ENCODE assay signal across 8 mouse cellular contexts in the genomic region with DNA sequence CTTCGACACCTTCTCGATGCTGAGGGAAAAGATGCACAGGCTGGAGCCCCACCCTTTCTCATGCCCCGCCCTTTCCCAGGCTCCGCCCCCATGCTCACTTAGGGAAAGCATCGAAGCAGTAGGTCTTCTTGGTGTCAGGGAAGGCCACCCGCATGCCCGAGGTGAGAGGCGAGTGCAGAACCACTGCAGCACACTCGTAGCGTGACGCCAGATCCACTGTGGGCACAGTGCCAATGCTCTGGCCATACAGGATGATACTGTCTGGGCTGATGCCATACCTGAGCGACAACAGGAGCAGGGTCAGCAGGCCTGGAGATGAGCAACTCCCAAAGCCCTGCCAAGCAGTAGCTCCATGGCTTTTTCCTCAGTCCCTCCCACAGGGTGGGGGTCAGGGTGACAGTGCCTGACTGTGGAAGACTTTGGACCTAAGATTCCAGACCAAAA. TPM values are rescaled to one million over a fixed set of nuclear protein-coding genes. Genes with fewer than 3 reads are reported as not detected.
DNase-seq lines count a peak whose midpoint lies in the region; ATAC-seq and TF ChIP-seq lines count a peak whose summit lies in the region.
"Had no signal": no experiment of that assay in that cellular context is flagged by ENCODE, and none has a peak within 500 bp of the region (broad histone marks: within the 10 kb centered on the region; RNA-seq: fewer than 3 reads in every experiment).

No protein-coding gene starts in this region.

- TF ChIP-seq CTCF in ES-Bruce4 (IDR thresholded peaks at IDR 0.05; ENCODE audit: low read depth, low read length), result no peak

- ATAC-seq in hindbrain, embryonic 11.5 days (ENCODE audit: low FRiP score), result no peak

- peaks cover 46% of the 10 kb centered on the region for H3K4me1 ChIP-seq in hindbrain, embryonic 10.5 days (replicated peaks)
- peaks cover 4% of the 10 kb centered on the region for H3K4me1 ChIP-seq in hindbrain, embryonic 11.5 days (replicated peaks; ENCODE audit: control insufficient read depth, insufficient read depth, low read length)
- peaks cover 3% of the 10 kb centered on the region for H3K4me1 ChIP-seq in ES-Bruce4 (ENCODE audit: control insufficient read depth, insufficient read depth, low read length)
- peaks cover 30% of the 10 kb centered on the region for H3K4me1 ChIP-seq in brown adipose tissue, adult 24 weeks (ENCODE audit: control insufficient read depth, insufficient read depth, insufficient read length, low read length)
- peaks cover 42% of the 10 kb centered on the region for H3K4me1 ChIP-seq in limb, embryonic 10.5 days

- no peak overlapping the region for H3K9ac ChIP-seq in hindbrain, embryonic 11.5 days (ENCODE audit: low read depth, low read length)
- no peak overlapping the region for H3K9ac ChIP-seq in ES-Bruce4 (ENCODE audit: low read depth, poor library complexity, severe bottlenecking)
- H3K9ac ChIP-seq: limb, embryonic 15.5 days had no signal

- 0 out of 2 replicates have a peak overlapping the region, but pooled peaks have one; percentile 35 for H3K27ac ChIP-seq in hindbrain, embryonic 10.5 days
- no peak overlapping the region for H3K27ac ChIP-seq in hindbrain, embryonic 11.5 days (ENCODE audit: low read depth, low read length)
- H3K27ac ChIP-seq in ES-Bruce4 (ENCODE audit: insufficient read depth, low read length), result no peak overlapping the region
- H3K27ac ChIP-seq in brown adipose tissue, adult 24 weeks (replicated peaks; ENCODE audit: low read depth, low read length), result peak overlapping the region; percentile 61
- no peak overlapping the region for H3K27ac ChIP-seq in limb, embryonic 10.5 days

- no peak for TF ChIP-seq EP300 in ES-Bruce4 (IDR thresholded peaks at IDR 0.05; ENCODE audit: insufficient read depth, low read depth, low read length)

- no peak for DNase-seq in hindbrain, embryonic 10.5 days (ENCODE audit: low spot score)
- no peak for DNase-seq in hindbrain, embryonic 11.5 days (ENCODE audit: low spot score)
- no peak for DNase-seq in limb, embryonic 10.5 days (ENCODE audit: low spot score)
- no peak for DNase-seq in right cerebral cortex, postnatal 14 days
- DNase-seq in spleen, adult 18-20 months, result no peak

- no peak overlapping the region for H3K4me3 ChIP-seq in hindbrain, embryonic 10.5 days
- no peak overlapping the region for H3K4me3 ChIP-seq in hindbrain, embryonic 11.5 days (ENCODE audit: low read depth, low read length)
- H3K4me3 ChIP-seq in ES-Bruce4 (ENCODE audit: low read depth, low read length), result peak overlapping the region; percentile 16; the same call in 1 of the 2 replicates
- peak overlapping the region; percentile 65; the same call in 1 of the 2 replicates for H3K4me3 ChIP-seq in brown adipose tissue, adult 24 weeks (ENCODE audit: insufficient read depth, low read depth, low read length)
- H3K4me3 ChIP-seq in limb, embryonic 10.5 days, result 0 out of 2 replicates have a peak overlapping the region, but pooled peaks have one; percentile 13
- H3K4me3 ChIP-seq: limb, embryonic 15.5 days had no signal

- H3K36me3 ChIP-seq in hindbrain, embryonic 10.5 days, result peaks cover 51% of the 10 kb centered on the region
- no peaks in the 10 kb centered on the region for H3K36me3 ChIP-seq in hindbrain, embryonic 11.5 days (ENCODE audit: control insufficient read depth, insufficient read depth, low read length)
- no peaks in the 10 kb centered on the region for H3K36me3 ChIP-seq in ES-Bruce4 (ENCODE audit: control insufficient read depth, insufficient read depth, low read length, poor library complexity, severe bottlenecking)
- peaks cover 57% of the 10 kb centered on the region for H3K36me3 ChIP-seq in limb, embryonic 10.5 days

- 71% methylated on average over 12 of the region's 12 CpGs for WGBS in hindbrain, embryonic 10.5 days
- WGBS in hindbrain, embryonic 11.5 days, result 71% methylated on average over 12 of the region's 12 CpGs
- WGBS in limb, embryonic 10.5 days, result 68% methylated on average over 12 of the region's 12 CpGs

- H3K9me3 ChIP-seq in hindbrain, embryonic 10.5 days, result no peaks in the 10 kb centered on the region
- H3K9me3 ChIP-seq in hindbrain, embryonic 11.5 days (ENCODE audit: control insufficient read depth, low read length), result no peaks in the 10 kb centered on the region
- no peaks in the 10 kb centered on the region for H3K9me3 ChIP-seq in ES-Bruce4 (replicated peaks; ENCODE audit: control insufficient read depth, insufficient read depth, low read length, poor library complexity, severe bottlenecking)
- no peaks in the 10 kb centered on the region for H3K9me3 ChIP-seq in limb, embryonic 10.5 days (replicated peaks)
- H3K9me3 ChIP-seq: limb, embryonic 15.5 days had no signal

- H3K27me3 ChIP-seq in hindbrain, embryonic 10.5 days (ENCODE audit: insufficient read depth, poor library complexity, severe bottlenecking), result no peaks in the 10 kb centered on the region
- no peaks in the 10 kb centered on the region for H3K27me3 ChIP-seq in hindbrain, embryonic 11.5 days (ENCODE audit: control insufficient read depth, insufficient read depth, low read length)
- H3K27me3 ChIP-seq in ES-Bruce4 (ENCODE audit: control insufficient read depth, insufficient read depth, low read length, poor library complexity, severe bottlenecking), result no peaks in the 10 kb centered on the region
- no peaks in the 10 kb centered on the region for H3K27me3 ChIP-seq in limb, embryonic 10.5 days (ENCODE audit: low read depth, poor library complexity, severe bottlenecking)
- H3K27me3 ChIP-seq: limb, embryonic 15.5 days had no signal

- no peak for TF ChIP-seq POLR2A in ES-Bruce4 (IDR thresholded peaks at IDR 0.05; ENCODE audit: insufficient read depth, low read length)

- H3K4me2 ChIP-seq in hindbrain, embryonic 11.5 days (replicated peaks; ENCODE audit: low read depth, low read length), result no peak overlapping the region
- H3K4me2 ChIP-seq: limb, embryonic 15.5 days had no signal

RNA-seq across cellular contexts. Expression of a gene that starts 6.1 kb away (rescaled TPM):
- 89.1 and 109 TPM in 2 replicates for polyA plus RNA-seq in hindbrain, embryonic 10.5 days (2016; fragmentation: Nextera tagmentation; extraction: Ambion mirVana)
- 98.8 and 108 TPM in 2 replicates for polyA plus RNA-seq in hindbrain, embryonic 11.5 days (2014; fragmentation: Nextera tagmentation; extraction: Ambion mirVana)
- 35.8 and 49.5 TPM in 2 replicates for polyA plus RNA-seq in ES-Bruce4 (2011; ENCODE audit: insufficient read depth, insufficient read length, low read depth, missing spikeins)
- 76.3 and 81.6 TPM in 2 replicates for polyA plus RNA-seq in brown adipose tissue, adult 24 weeks (2012; ENCODE audit: insufficient read depth, insufficient read length, missing spikeins)
- 104 and 108 TPM in 2 replicates for polyA plus RNA-seq in limb, embryonic 10.5 days (2016; fragmentation: Nextera tagmentation; extraction: Ambion mirVana)

RNA-seq across cellular contexts. Expression of a gene that starts 6.9 kb away (rescaled TPM):
- 6.9 and 7.3 TPM in 2 replicates for polyA plus RNA-seq in hindbrain, embryonic 10.5 days (2016; fragmentation: Nextera tagmentation; extraction: Ambion mirVana)
- polyA plus RNA-seq in hindbrain, embryonic 11.5 days (2014; fragmentation: Nextera tagmentation; extraction: Ambion mirVana), result 3.9 and 4.2 TPM in 2 replicates
- 24.9 TPM in 2 replicates for polyA plus RNA-seq in ES-Bruce4 (2011; ENCODE audit: insufficient read depth, insufficient read length, low read depth, missing spikeins)
- 4.1 and 4.2 TPM in 2 replicates for polyA plus RNA-seq in brown adipose tissue, adult 24 weeks (2012; ENCODE audit: insufficient read depth, insufficient read length, missing spikeins)
- 8.7 and 11.3 TPM in 2 replicates for polyA plus RNA-seq in limb, embryonic 10.5 days (2016; fragmentation: Nextera tagmentation; extraction: Ambion mirVana)

RNA-seq across cellular contexts. Expression of a gene that starts 18.6 kb away (rescaled TPM):
- 89.9 and 92.0 TPM in 2 replicates for polyA plus RNA-seq in hindbrain, embryonic 10.5 days (2016; fragmentation: Nextera tagmentation; extraction: Ambion mirVana)
- 64.1 and 68.7 TPM in 2 replicates for polyA plus RNA-seq in hindbrain, embryonic 11.5 days (2014; fragmentation: Nextera tagmentation; extraction: Ambion mirVana)
- polyA plus RNA-seq in ES-Bruce4 (2011; ENCODE audit: insufficient read depth, insufficient read length, low read depth, missing spikeins), result 58.4 and 68.9 TPM in 2 replicates
- 14.6 and 16.2 TPM in 2 replicates for polyA plus RNA-seq in brown adipose tissue, adult 24 weeks (2012; ENCODE audit: insufficient read depth, insufficient read length, missing spikeins)
- polyA plus RNA-seq in limb, embryonic 10.5 days (2016; fragmentation: Nextera tagmentation; extraction: Ambion mirVana), result 87.8 and 92.2 TPM in 2 replicates

RNA-seq across cellular contexts. Expression of a gene that starts 18.6 kb away (rescaled TPM):
- 11.0 and 11.3 TPM in 2 replicates for polyA plus RNA-seq in hindbrain, embryonic 10.5 days (2016; fragmentation: Nextera tagmentation; extraction: Ambion mirVana)
- 5.8 and 7.4 TPM in 2 replicates for polyA plus RNA-seq in hindbrain, embryonic 11.5 days (2014; fragmentation: Nextera tagmentation; extraction: Ambion mirVana)
- 3.6 and 5.4 TPM in 2 replicates for polyA plus RNA-seq in ES-Bruce4 (2011; ENCODE audit: insufficient read depth, insufficient read length, low read depth, missing spikeins)
- 1.0 TPM in 1 of 2 replicates, not detected in the other for polyA plus RNA-seq in brown adipose tissue, adult 24 weeks (2012; ENCODE audit: insufficient read depth, insufficient read length, missing spikeins)
- polyA plus RNA-seq in limb, embryonic 10.5 days (2016; fragmentation: Nextera tagmentation; extraction: Ambion mirVana), result 11.1 and 13.4 TPM in 2 replicates

RNA-seq across cellular contexts. Expression of a gene that starts 21.8 kb away (rescaled TPM):
- polyA plus RNA-seq in hindbrain, embryonic 10.5 days (2016; fragmentation: Nextera tagmentation; extraction: Ambion mirVana), result 4.6 and 5.5 TPM in 2 replicates
- polyA plus RNA-seq in hindbrain, embryonic 11.5 days (2014; fragmentation: Nextera tagmentation; extraction: Ambion mirVana), result 1.5 and 1.7 TPM in 2 replicates
- polyA plus RNA-seq in ES-Bruce4 (2011; ENCODE audit: insufficient read depth, insufficient read length, low read depth, missing spikeins), result 2.4 and 2.8 TPM in 2 replicates
- 0.67 and 0.75 TPM in 2 replicates for polyA plus RNA-seq in brown adipose tissue, adult 24 weeks (2012; ENCODE audit: insufficient read depth, insufficient read length, missing spikeins)
- 5.1 and 5.2 TPM in 2 replicates for polyA plus RNA-seq in limb, embryonic 10.5 days (2016; fragmentation: Nextera tagmentation; extraction: Ambion mirVana)

Comparison
In these comparisons a context has a peak if more than half of its experiments do, and no peak if none do; other contexts are left out.
1. H3K27ac ChIP-seq: peak in hindbrain, embryonic 10.5 days (single experiment) and brown adipose tissue, adult 24 weeks (single experiment); none in hindbrain, embryonic 11.5 days (single experiment), ES-Bruce4 (single experiment) and limb, embryonic 10.5 days (single experiment).
2. H3K4me3 ChIP-seq: peak in ES-Bruce4 (single experiment), brown adipose tissue, adult 24 weeks (single experiment) and limb, embryonic 10.5 days (single experiment); none in hindbrain, embryonic 10.5 days (single experiment) and hindbrain, embryonic 11.5 days (single experiment).